Mouse (Mus musculus) liver, postnatal 0 days (tissue): ENCODE data around the gene Fnip2.

Experiments
- CTCF ChIP-seq: sonication (generic); IDR thresholded peaks from 2 replicates; pipeline ENCODE4 v1.5.1; 2016; ENCODE audit warnings: antibody characterized with exemption, low read depth
- EP300 ChIP-seq: IDR thresholded peaks from 2 replicates; pipeline ENCODE4 v1.6.1; 2016; ENCODE audit warnings: antibody characterized with exemption, low read depth, mild to moderate bottlenecking

GRCm38 (mm10) chr3:79555061-79555460 is 12.5 kb downstream of the Fnip2 start:
- TF ChIP-seq EP300 (no peak), CTCF (no peak)
